Mouse (Mus musculus): ENCODE measurements at regions not wholly inside any gene's neighbourhood (a gene's known extent, or its start where the extent isn't known, plus 50 kb on each side); places are given as distances from the start of the nearest gene placed in this dataset.

GRCm38 (mm10) chr13:59962676-59963664 lies 140.0 kb upstream of the Tut7 start:
- CTCF ChIA-PET: no interaction called here

GRCm38 (mm10) chr13:59956441-59956840 lies 133.5 kb upstream of the Tut7 start:
- CTCF ChIA-PET: no interaction called here

GRCm38 (mm10) chr13:59952809-59953208 lies 129.9 kb upstream of the Tut7 start:
- CTCF ChIA-PET: no interaction called here

GRCm38 (mm10) chr13:59952116-59952515 lies 129.2 kb upstream of the Tut7 start:
- CTCF ChIA-PET: no interaction called here

- CTCF ChIA-PET: no interaction called here
Observed at GRCm38 (mm10) chr13:59950281-59950680, 127.3 kb upstream of the Tut7 start.

GRCm38 (mm10) chr13:59949471-59949870 lies 126.5 kb upstream of the Tut7 start:
- CTCF ChIA-PET: no interaction called here

- CTCF ChIA-PET: no interaction called here
Observed at GRCm38 (mm10) chr13:59948496-59949138, 125.7 kb upstream of the Tut7 start.

- CTCF ChIA-PET: interaction anchor here (0.5 kb wide), 1 partner anchor 43 kb away, joined by 3 read pairs; no protein-coding TSS in a partner anchor
Observed at GRCm38 (mm10) chr13:59947461-59947860, 124.5 kb upstream of the Tut7 start.

GRCm38 (mm10) chr13:59946509-59946908 lies 123.6 kb upstream of the Tut7 start:
- CTCF ChIA-PET: no interaction called here

- CTCF ChIA-PET: no interaction called here
Observed at GRCm38 (mm10) chr13:59945631-59946030, 122.7 kb upstream of the Tut7 start.

GRCm38 (mm10) chr13:59943602-59944140 lies 120.7 kb upstream of the Tut7 start:
- CTCF ChIA-PET: no interaction called here

- CTCF ChIA-PET: no interaction called here
Observed at GRCm38 (mm10) chr13:59943020-59943419, 120.1 kb upstream of the Tut7 start.

- CTCF ChIA-PET: no interaction called here
Observed at GRCm38 (mm10) chr13:59941519-59941918, 118.6 kb upstream of the Tut7 start.

GRCm38 (mm10) chr13:59940414-59941205 lies 117.7 kb upstream of the Tut7 start:
- CTCF ChIA-PET: no interaction called here

- CTCF ChIA-PET: no interaction called here
Observed at GRCm38 (mm10) chr13:59939886-59940285, 116.9 kb upstream of the Tut7 start.

- CTCF ChIA-PET: no interaction called here
Observed at GRCm38 (mm10) chr13:59937147-59937546, 114.2 kb upstream of the Tut7 start.

- CTCF ChIA-PET: no interaction called here
Observed at GRCm38 (mm10) chr13:59934556-59934955, 111.6 kb upstream of the Tut7 start.

- CTCF ChIA-PET: no interaction called here
Observed at GRCm38 (mm10) chr13:59934093-59934492, 111.1 kb upstream of the Tut7 start.

GRCm38 (mm10) chr13:59927379-59928111 lies 104.6 kb upstream of the Tut7 start:
- CTCF ChIA-PET: no interaction called here

GRCm38 (mm10) chr13:59925845-59926481 lies 103.0 kb upstream of the Tut7 start:
- CTCF ChIA-PET: no interaction called here

- CTCF ChIA-PET: no interaction called here
Observed at GRCm38 (mm10) chr13:59917185-59917584, 94.2 kb upstream of the Tut7 start.
